Mouse (Mus musculus) urinary bladder, adult 2 months (tissue): ENCODE results near the gene H2al1a. TPM values are rescaled to one million over a fixed set of nuclear protein-coding genes. Genes with fewer than 3 reads are reported as not detected.
"Not testable (repeated sequence)": the region's sequence is repeated elsewhere in the genome, so short reads cannot be mapped to it uniquely, and the experiment has no call there.

ENCODE experiments used
- DNase-seq: peaks from one replicate; pipeline ENCODE4 v3.0.0; 2022; ENCODE audit warnings: low spot score
- polyA plus RNA-seq: library from polyadenylated mRNA; depleted of rRNA; stranded (reverse); fragments of >200 nt; gene quantifications from 2 replicates; pipeline ENCODE4 v1.2.3, GENCODE M21; 2012; rRNA removed

H2al1a gene
- polyA plus RNA-seq = not detected in 2 replicates

DNA sequence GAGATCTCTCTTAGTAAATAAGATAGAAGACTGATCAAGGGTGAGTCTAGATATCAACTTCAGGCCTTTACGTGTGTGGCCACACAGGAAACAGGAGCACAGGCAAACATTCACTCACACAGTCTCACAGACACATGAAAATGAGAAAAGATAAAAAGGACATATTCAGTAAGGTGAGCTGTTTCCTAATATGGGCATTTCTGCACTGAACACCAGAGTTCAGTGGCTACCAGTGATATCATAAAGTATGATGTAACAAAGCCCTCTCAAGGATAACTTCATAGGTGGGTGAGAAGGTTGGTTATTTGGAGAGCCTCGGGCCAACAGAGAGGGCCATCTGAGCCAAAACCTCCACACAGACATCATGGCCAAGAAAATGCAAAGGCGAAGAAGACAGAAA lies at the start of gene H2al1a:
H2al1a (plus strand) TSS at position 301 of the 400 bp plus-strand sequence.
- DNase-seq = not testable (repeated sequence)

DNA sequence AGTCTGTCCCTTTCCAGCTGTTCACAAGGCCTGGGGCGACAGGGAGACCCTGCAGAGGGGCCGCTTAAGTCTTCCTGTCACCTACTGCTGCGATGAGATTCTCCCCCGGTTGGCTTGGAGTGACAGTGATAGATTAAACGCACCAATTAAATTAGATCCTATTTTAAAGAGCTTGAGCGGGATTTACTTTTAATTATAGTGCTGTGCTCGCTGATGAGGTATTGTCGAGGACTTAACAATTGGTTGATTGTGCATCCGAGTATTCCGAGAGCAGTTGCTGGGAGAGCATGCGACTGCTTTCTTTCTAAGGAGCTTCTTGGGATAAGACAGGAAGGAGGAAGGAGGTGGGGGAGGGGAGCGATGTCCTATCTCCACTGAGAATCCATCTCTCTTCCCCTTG lies 48.9 kb upstream of the H2al1a start:
- no peak for DNase-seq

DNA sequence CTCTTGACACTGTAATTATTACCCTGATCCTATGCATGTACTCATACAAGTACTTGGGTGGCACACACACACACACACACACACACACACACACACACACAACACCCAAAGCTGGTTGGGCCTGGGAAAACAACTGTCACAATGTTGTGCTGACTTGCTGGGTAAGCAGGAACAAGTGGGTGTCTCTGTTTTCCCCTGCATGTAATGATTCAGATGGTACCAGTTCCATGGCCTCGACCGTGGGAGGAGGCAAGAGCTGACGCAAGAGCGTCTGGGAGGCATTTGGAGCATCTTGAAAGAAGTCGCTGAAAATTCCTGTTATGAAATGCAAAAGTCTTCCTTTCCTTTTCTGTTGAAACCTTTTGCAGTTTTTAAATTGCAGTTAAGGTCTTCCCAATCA lies 45.0 kb upstream of the H2al1a start:
- DNase-seq = no peak

GRCm38 (mm10) chrX:11254521-11255207 lies 44.4 kb upstream of the H2al1a start:
- DNase-seq = no peak

DNA sequence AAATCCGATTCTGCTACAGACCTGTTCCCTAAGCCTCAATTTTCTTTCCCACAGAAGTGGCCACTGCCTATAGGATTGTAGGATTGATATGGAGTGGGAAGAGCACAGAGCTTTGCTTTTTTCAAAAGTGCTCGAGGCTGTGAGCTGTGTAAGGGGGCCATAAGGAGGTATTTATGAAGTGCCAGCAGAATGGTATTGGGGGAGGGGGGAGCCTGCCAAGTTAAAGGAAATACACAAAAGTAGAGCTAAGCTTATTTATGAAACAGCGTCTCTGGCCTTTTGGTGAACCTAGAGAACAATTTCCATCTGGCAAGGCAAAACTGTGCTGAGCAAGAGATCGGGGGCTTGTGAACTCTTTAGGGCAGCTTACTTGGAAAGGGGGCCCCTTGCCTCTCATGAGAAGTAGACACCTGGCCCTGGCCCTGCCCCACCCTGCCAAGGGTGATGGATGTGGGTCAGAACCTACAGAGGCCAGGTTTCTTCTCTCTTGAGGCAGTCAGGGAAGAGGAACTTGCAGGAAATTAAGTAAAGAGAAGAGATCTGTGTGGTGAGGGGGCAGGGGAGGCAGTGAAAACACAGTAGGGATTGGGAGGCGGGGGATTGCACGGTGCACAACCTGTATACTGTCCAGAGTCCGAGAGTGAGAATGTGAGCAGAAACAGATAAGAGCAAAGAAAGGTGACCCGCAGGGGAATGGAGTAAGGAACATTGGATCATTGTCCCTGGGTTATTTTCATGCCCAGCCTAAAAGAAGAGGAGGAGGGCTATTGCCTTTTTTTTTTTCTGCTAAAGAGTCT lies 43.3 kb upstream of the H2al1a start:
- DNase-seq = no peak

DNA sequence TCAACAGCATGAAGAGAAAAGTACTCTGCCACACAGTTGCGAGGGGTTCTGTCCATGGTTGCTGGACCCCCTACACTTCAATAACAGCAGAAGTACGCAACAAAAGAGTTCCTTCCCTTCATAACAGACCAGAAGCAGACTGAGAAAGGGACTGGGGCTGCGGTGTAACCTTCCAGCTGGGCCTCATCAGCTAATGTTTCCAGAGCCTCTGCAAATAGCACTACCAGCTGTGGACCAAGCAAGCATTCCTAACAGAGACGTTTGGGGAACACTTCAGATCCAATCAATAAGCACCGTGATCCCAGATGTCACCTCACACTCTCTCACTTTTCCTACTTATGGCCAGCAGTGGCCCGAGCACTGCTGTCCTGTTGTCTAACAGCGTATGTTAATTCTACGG lies 34.1 kb upstream of the H2al1a start:
- DNase-seq = no peak

DNA sequence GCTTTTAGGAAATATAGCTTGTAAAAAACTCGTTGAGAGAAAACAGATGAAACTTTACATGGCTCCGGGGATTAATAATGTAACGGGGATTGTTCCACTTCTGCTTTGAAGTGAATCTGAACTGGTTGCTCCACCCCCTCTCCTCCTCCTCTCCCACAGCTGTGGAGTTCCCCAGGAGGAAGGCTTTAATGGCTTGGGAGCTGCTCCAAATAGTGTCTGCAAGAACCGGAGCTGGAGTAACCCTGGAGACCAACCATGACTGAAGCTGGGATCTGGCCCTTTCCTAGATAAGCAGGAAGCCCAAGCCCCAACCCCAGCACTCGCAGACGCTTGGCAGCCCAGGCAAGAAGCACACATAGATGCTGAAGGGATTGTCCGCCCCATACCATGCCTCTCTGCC lies 31.3 kb upstream of the H2al1a start:
- DNase-seq = no peak

DNA sequence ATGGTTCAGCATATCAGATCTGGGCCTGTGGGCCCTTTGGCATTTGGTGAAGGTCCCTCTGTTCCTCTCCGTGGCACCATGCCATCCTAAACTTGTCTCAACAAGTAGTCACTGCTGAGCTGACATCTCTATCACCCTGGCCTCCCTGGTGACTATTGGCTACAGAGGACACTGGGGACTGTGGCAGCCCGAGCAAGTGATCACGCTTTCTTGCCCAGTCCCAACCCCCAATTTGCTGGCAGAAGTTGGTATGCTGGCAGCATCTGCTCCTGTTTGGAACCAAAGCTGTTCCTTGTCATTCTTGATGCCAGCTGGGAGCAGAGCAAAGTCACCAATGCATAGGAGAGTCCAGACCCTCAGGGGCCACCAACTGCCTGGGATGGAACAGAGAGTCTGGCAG lies 30.0 kb upstream of the H2al1a start:
- no peak for DNase-seq

GRCm38 (mm10) chrX:11273190-11273589 lies 25.9 kb upstream of the H2al1a start:
- no peak for DNase-seq

- no peak for DNase-seq
Measured at GRCm38 (mm10) chrX:11277083-11277482, 22.0 kb upstream of the H2al1a start.

DNA sequence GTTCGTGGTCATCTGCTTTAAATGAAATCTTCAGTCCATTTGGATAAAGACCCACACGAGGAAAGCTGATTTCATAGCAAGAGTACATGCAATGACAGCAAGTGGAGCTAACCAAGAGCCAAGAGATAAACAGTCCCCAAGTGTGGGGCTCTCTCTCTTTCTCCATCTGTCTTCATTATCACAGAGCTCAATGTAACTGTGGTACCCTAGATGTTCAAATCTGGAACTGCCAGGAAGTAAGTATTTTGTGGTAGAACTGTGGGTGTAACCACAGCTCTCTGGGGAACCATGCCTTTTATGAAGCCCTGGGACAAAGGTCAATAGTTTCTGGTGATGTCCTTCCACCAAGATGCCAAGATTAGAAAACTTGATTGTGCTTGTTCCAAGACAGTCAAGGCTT lies 18.3 kb upstream of the H2al1a start:
- no peak for DNase-seq

DNA sequence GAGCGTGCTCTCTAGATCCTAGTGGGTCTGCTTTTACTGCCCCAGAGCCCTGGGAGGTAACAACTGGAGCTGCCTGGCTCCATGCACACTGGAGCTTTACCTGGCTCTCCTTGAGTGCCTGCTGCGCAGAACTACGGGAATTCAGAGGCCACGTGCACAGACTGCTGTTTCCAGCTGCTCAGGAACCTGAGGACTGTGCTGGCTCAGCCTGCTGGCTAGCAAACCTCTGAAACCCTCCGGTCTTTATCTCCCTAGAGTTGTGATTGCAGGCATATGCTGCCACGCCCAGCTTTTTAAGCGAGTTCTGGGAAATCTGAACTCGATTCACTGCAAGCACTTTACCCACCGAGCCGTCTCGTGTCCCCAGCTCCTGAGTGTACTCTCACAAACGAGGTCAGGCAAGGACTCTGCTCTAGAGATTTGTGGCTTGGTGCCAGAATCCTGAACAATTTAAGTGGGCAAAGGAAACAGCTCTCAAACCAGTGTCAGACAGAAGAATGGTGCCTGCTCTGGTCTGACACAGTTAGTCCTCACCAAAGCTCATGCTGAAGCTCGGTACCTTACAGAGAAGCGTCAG lies 10.7 kb upstream of the H2al1a start:
- no peak for DNase-seq

GRCm38 (mm10) chrX:11289244-11289643 lies 9.8 kb upstream of the H2al1a start:
- no peak for DNase-seq

GRCm38 (mm10) chrX:11302132-11302531 lies 3.1 kb downstream of the H2al1a start, which contains the start of gene H2al1b:
Gene H2al1b, plus strand, starts transcription at chrX:11302432.
- not testable (repeated sequence) for DNase-seq

GRCm38 (mm10) chrX:11305355-11305754 lies 6.3 kb downstream of the H2al1a start, which contains the start of gene H2al1c:
Gene H2al1c, plus strand, starts transcription at chrX:11305655.
- not testable (repeated sequence) for DNase-seq

- DNase-seq = not testable (repeated sequence)
Measured at GRCm38 (mm10) chrX:11308524-11308923, 9.5 kb downstream of the H2al1a start, which contains the start of gene H2al1d. Gene H2al1d, plus strand, starts transcription at chrX:11308824.

DNA sequence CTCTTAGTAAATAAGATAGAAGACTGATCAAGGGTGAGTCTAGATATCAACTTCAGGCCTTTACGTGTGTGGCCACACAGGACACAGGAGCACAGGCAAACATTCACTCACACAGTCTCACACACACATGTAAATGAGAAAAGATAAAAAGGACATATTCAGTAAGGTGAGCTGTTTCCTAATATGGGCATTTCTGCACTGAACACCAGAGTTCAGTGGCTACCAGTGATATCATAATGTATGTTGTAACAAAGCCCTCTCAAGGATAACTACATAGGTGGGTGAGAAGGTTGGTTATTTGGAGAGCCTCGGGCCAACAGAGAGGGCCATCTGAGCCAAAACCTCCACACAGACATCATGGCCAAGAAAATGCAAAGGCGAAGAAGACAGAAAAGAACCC lies 12.6 kb downstream of the H2al1a start, which contains the start of gene H2al1e:
H2al1e (plus strand) TSS at position 301 of the 400 bp plus-strand sequence.
- DNase-seq = not testable (repeated sequence)

GRCm38 (mm10) chrX:11314858-11315257 lies 15.8 kb downstream of the H2al1a start, which contains the start of gene H2al1f:
Gene H2al1f, plus strand, starts transcription at chrX:11315158.
- not testable (repeated sequence) for DNase-seq

GRCm38 (mm10) chrX:11317956-11318355 lies 18.9 kb downstream of the H2al1a start, which contains the start of gene H2al1g:
Gene H2al1g, plus strand, starts transcription at chrX:11318256.
- not testable (repeated sequence) for DNase-seq

- not testable (repeated sequence) for DNase-seq
Measured at GRCm38 (mm10) chrX:11321192-11321591, 22.1 kb downstream of the H2al1a start, which contains the start of gene H2al1h. Gene H2al1h, plus strand, starts transcription at chrX:11321492.

- not testable (repeated sequence) for DNase-seq
Measured at GRCm38 (mm10) chrX:11324359-11324758, 25.3 kb downstream of the H2al1a start, which contains the start of gene H2al1i. Gene H2al1i, plus strand, starts transcription at chrX:11324659.

DNA sequence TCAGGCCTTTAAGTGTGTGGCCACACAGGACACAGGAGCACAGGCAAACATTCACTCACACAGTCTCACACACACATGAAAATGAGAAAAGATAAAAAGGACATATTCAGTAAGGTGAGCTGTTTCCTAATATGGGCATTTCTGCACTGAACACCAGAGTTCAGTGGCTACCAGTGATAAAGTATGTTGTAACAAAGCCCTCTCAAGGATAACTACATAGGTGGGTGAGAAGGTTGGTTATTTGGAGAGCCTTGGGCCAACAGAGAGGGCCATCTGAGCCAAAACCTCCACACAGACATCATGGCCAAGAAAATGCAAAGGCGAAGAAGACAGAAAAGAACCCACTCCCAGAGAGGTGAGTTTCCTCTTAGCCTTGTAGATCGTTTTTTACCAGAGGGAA lies 28.5 kb downstream of the H2al1a start, which contains the start of gene H2al1j:
H2al1j (plus strand) TSS at position 301 of the 400 bp plus-strand sequence.
- not testable (repeated sequence) for DNase-seq
